Mouse (Mus musculus) forebrain, embryonic 14.5 days (tissue): ENCODE results near the gene Wfdc1. TPM values are rescaled to one million over a fixed set of nuclear protein-coding genes. Genes with fewer than 3 reads are reported as not detected.

ENCODE experiments used
- ATAC-seq: fragments of 200-750 bp; cut with Nextera tagmentation; 2 replicates; pipeline ENCODE4 v1.8.0; 2017; ENCODE audit warnings: mild to moderate bottlenecking, moderate library complexity
- DNase-seq: peaks from one replicate; pipeline ENCODE4 v3.0.0-alpha.2; 2015; ENCODE audit warnings: low spot score
- H3K27ac ChIP-seq: fragments of 300-500 bp; sonication (generic); 2 replicates; pipeline ENCODE4 v1.5.1; 2014; ENCODE audit warnings: low read depth, mild to moderate bottlenecking, control low read depth, low read length, moderate library complexity
- H3K27me3 ChIP-seq: fragments of 300-500 bp; sonication (generic); replicated peaks from 2 replicates; pipeline ENCODE4 v1.6.1; 2014; ENCODE audit warnings: low read length, control low read depth, mixed read lengths; ENCODE audit not compliant: control insufficient read depth, insufficient read depth
- H3K36me3 ChIP-seq: fragments of 300-500 bp; sonication (generic); 2 replicates; pipeline ENCODE4 v1.6.1; 2014; ENCODE audit warnings: low read length, control low read depth; ENCODE audit not compliant: control insufficient read depth, insufficient read depth
- H3K4me1 ChIP-seq: fragments of 300-500 bp; sonication (generic); 2 replicates; pipeline ENCODE4 v1.6.1; 2014; ENCODE audit warnings: antibody characterized with exemption, low read length, control low read depth; ENCODE audit not compliant: control insufficient read depth, insufficient read depth
- H3K4me2 ChIP-seq: fragments of 300-500 bp; sonication (generic); 2 replicates; pipeline ENCODE4 v1.6.1; 2014; ENCODE audit warnings: mild to moderate bottlenecking, control low read depth, low read length
- H3K4me3 ChIP-seq: fragments of 300-500 bp; sonication (generic); 2 replicates; pipeline ENCODE4 v1.5.1; 2014; ENCODE audit warnings: low read depth, low read length, control low read depth
- H3K9ac ChIP-seq: fragments of 300-500 bp; sonication (generic); 2 replicates; pipeline ENCODE4 v1.6.1; 2014; ENCODE audit warnings: mild to moderate bottlenecking, low read length, control low read depth, moderate library complexity
- H3K9me3 ChIP-seq: fragments of 300-500 bp; sonication (generic); replicated peaks from 2 replicates; pipeline ENCODE4 v1.6.1; 2016; ENCODE audit warnings: low read length, control low read depth, mixed read lengths; ENCODE audit not compliant: control insufficient read depth
- WGBS: fragments of 180-500 bp; shearing (Covaris S2); extraction: QIAGEN DNeasy Blood & Tissue Kit; methylation state at CpG from one replicate; pipeline ENCODE4 v1.1.7; 2014; 5-methylcytosine and 5-hydroxymethylcytosine counted together
- polyA plus RNA-seq: library from polyadenylated mRNA; unstranded; fragments of >200 nt; fragmentation: Nextera tagmentation; extraction: Ambion mirVana; gene quantifications from 2 replicates; pipeline ENCODE4 v1.2.1, GENCODE M21; 2014

The Wfdc1 gene
- polyA plus RNA-seq, 1 experiment from 2014 or later, result 3.7 TPM

DNA sequence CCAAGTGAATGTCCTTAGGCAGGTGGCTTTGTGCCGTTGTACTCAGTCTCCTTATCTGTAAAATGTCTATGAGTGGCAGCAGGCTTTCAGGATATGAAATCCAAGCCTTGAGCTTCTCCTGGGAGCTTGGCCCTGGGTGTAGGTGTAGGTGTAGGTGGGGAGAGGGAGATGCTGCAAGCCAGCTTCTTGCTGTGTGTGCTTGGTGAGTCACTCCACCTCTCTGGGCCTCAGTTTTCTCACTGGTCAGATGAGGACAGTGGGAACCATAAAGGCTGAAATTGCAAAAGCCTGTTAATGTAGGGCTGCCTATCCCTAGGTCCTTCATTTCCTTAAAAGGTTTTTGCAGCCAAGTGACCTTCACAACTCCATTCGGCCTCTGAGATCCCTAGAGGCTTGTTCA, 30.2 kb upstream of the Wfdc1 start:
- Histone ChIP-seq H3K4me3 (no peak overlapping the region), H3K27ac (no peak overlapping the region), H3K9ac (no peak overlapping the region), H3K4me1 (no peaks in the 10 kb centered on the region), H3K27me3 (0 out of 2 replicates have a peak, but pooled peaks cover 11% of the 10 kb centered on the region), H3K36me3 (no peaks in the 10 kb centered on the region), H3K4me2 (no peak overlapping the region), H3K9me3 (no peaks in the 10 kb centered on the region)
- DNase-seq (no peak), ATAC-seq (no peak)
- WGBS, result 80% methylated on average over 2 of the region's 2 CpGs

DNA sequence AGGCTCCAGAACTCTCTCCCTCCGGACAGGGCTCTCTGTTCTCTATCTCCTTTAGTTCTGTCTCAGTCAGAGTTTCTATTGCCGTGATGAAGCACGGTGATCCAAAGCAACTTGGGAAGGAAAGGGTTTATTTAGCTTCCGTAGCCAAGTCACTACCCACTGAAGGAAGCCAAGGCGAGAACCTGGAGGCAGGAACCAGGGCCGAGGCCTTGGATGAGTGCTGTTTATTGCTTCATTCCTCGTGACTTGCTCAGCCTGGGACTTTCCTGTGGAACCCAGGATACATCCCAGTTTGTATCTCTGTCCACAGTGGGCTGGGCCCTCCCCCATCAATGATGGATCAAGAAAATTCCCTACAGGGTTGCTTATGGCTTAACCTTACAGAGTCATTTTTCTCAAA, 29.4 kb upstream of the Wfdc1 start:
- Histone ChIP-seq H3K4me3 (no peak overlapping the region), H3K9ac (no peak overlapping the region), H3K27me3 (0 out of 2 replicates have a peak, but pooled peaks cover 11% of the 10 kb centered on the region), H3K4me2 (no peak overlapping the region), H3K27ac (no peak overlapping the region), H3K36me3 (no peaks in the 10 kb centered on the region), H3K4me1 (no peaks in the 10 kb centered on the region), H3K9me3 (no peaks in the 10 kb centered on the region)
- ATAC-seq (no peak), DNase-seq (no peak)
- WGBS, result 69% methylated on average over 7 of the region's 7 CpGs

DNA sequence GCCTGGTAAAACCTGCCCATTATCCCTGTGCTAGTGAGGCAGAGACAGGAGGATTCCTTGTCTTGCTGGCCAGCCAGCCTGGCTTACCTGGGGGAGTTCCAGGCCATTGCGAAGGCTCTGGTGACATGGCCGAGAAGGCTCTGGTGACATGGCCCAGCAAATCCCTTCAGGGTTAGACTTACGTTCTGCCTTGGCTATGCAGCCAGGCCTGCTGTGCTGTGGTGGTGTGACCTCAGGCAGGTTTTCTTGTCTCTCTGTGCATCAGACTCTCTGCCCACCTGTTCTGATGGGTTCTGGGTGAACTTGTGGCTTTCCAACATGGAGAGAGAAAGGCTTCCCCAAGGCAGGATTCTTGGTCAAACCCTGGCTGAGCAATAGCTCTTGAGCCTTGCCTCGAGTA, 28.8 kb upstream of the Wfdc1 start:
- Histone ChIP-seq H3K4me2 (no peak overlapping the region), H3K27ac (no peak overlapping the region), H3K9me3 (no peaks in the 10 kb centered on the region), H3K36me3 (no peaks in the 10 kb centered on the region), H3K27me3 (0 out of 2 replicates have a peak, but pooled peaks cover 11% of the 10 kb centered on the region), H3K4me3 (no peak overlapping the region), H3K4me1 (no peaks in the 10 kb centered on the region), H3K9ac (no peak overlapping the region)
- DNase-seq (no peak), ATAC-seq (no peak)
- WGBS, result 88% methylated on average over 4 of the region's 4 CpGs

DNA sequence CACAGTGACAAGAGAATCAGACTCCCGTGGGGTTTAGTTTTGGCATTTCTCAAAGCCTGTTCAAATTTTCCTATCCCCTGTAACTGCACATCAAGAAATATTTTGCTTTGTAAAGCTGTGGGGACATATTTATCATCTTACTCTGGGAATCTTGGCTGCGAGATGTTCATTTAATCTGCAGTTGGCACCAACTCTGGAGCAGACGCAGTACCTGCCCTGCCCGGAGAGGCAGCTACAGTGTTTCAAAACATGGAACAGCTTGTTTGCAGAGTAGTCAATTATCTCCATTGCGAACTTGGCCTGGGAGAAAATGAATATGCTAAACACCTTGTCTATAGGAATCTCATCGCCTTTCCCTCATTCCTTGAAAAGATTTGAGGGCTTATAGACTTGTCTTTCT, 27.9 kb upstream of the Wfdc1 start:
- 0 out of 2 replicates have a peak, but pooled peaks cover 10% of the 10 kb centered on the region for H3K27me3 ChIP-seq
- H3K4me1 ChIP-seq, result no peaks in the 10 kb centered on the region
- H3K9me3 ChIP-seq, result no peaks in the 10 kb centered on the region
- ATAC-seq (no peak), DNase-seq (peak; percentile 29)
- H3K4me3 ChIP-seq, result no peak overlapping the region
- no peak overlapping the region for H3K4me2 ChIP-seq
- WGBS, result 48% methylated on average over 6 of the region's 6 CpGs
- H3K9ac ChIP-seq, result no peak overlapping the region
- H3K36me3 ChIP-seq, result no peaks in the 10 kb centered on the region
- H3K27ac ChIP-seq, result no peak overlapping the region

DNA sequence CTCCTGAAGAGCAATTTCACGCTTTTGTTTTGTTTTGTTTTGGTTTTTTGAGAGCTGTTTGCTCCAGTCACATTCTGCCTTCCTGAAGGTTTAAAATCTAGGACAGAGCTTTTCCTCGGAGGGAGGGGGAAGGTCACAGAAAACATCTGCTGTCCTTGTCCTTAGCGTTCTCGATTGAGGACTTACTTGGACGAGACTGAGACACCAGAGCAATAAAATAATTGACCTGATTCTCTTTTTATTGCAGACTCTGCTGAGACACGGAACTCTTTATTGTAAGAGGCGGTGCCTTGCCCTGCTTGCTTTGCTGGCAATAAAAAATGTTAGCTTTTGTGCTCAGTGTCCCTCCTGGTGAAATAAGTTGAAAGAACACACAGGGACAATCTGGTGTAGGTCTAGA, 26.4 kb upstream of the Wfdc1 start:
- no peak overlapping the region for H3K27ac ChIP-seq

DNA sequence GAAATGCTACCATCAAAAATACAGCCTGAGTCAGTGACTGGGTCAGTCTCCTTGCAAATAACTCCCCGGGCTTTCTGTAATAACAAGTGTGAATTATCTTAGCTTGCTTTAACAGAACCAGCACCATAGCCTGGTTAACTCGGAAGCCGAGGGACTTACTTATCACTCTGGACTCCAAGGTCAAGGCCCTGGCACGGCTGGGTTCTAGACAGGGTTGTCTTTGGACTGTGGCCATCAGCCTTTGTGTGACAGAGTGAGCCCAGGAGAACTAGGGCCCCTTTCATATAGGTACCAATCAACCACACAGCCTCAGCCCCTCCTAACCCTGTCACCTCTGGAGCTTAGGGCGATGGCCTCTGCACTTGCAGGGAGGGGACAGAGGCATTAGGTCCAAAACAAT, 25.1 kb upstream of the Wfdc1 start:
- H3K27me3 ChIP-seq, result no peaks in the 10 kb centered on the region
- no peak for ATAC-seq
- WGBS, result 82% methylated on average over 5 of the region's 5 CpGs

More for the DNA sequence above, 26.4 kb upstream of the Wfdc1 start:
- Histone ChIP-seq H3K36me3 (no peaks in the 10 kb centered on the region), H3K4me3 (no peak overlapping the region), H3K27me3 (no peaks in the 10 kb centered on the region), H3K4me2 (no peak overlapping the region), H3K4me1 (no peaks in the 10 kb centered on the region), H3K9me3 (no peaks in the 10 kb centered on the region), H3K9ac (no peak overlapping the region)
- ATAC-seq, result no peak
- DNase-seq, result no peak
- WGBS, result 77% methylated on average over 7 of the region's 7 CpGs

DNA sequence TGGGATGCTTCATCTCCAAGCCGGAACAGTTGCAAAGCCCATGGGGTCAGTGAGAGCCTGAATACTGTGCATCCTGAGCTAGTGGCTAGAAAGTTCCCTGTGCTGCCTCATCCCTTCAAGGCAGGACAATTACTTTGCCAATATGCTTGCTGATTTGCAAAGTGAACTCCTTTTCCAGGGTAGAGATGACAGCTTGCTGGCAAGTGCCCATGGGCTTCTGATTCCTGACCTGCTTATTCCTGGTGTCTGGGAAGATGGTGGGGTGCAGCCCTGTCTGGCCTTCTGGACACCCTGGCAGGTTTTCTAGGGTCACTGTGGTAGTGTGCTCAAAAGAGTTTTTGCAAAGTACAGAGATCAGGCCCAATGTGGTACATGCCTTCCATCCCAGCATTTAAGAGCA, 23.2 kb upstream of the Wfdc1 start:
- Histone ChIP-seq H3K4me1 (no peaks in the 10 kb centered on the region), H3K36me3 (no peaks in the 10 kb centered on the region), H3K27ac (no peak overlapping the region), H3K4me3 (no peak overlapping the region), H3K4me2 (no peak overlapping the region), H3K9me3 (no peaks in the 10 kb centered on the region), H3K27me3 (no peaks in the 10 kb centered on the region), H3K9ac (no peak overlapping the region)
- no peak for DNase-seq
- WGBS, result 94% methylated on average over 1 of the region's 1 CpGs
- no peak for ATAC-seq

More for the DNA sequence above, 25.1 kb upstream of the Wfdc1 start:
- no peaks in the 10 kb centered on the region for H3K4me1 ChIP-seq
- no peak overlapping the region for H3K9ac ChIP-seq
- H3K36me3 ChIP-seq, result no peaks in the 10 kb centered on the region
- H3K9me3 ChIP-seq, result no peaks in the 10 kb centered on the region
- DNase-seq, result no peak
- H3K27ac ChIP-seq, result no peak overlapping the region
- H3K4me2 ChIP-seq, result no peak overlapping the region
- no peak overlapping the region for H3K4me3 ChIP-seq

DNA sequence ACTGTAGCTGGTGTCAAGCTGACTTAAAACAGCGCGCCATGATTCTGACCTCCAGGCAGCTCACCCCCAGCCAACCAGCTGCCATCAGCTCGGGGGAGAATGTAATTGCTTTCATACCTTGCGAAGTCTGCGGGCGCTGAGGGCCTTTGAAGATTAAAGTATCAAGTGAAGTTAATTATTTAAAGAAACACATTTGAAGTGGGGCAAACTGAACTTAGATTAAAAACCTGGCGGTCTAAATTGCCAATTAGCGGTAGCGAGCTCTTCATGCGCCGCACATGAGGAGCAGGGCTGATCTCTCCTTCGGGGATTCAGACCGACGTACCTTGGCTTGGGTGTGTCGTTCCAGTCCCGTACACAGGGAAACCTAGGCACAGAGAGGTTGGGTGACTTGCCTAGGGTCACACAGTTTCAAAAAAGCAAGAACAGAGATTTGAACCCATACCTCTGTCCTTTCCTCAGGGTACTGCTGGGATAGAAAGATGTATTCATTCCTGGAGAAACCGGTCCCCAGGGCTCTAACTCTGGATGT, 21.7 kb upstream of the Wfdc1 start:
- no peaks in the 10 kb centered on the region for H3K9me3 ChIP-seq
- H3K27me3 ChIP-seq, result no peaks in the 10 kb centered on the region
- H3K9ac ChIP-seq, result no peak overlapping the region
- no peaks in the 10 kb centered on the region for H3K4me1 ChIP-seq
- no peak overlapping the region for H3K27ac ChIP-seq
- H3K4me2 ChIP-seq, result no peak overlapping the region
- DNase-seq (no peak), ATAC-seq (no peak)
- WGBS, result 73% methylated on average over 17 of the region's 17 CpGs
- no peaks in the 10 kb centered on the region for H3K36me3 ChIP-seq
- no peak overlapping the region for H3K4me3 ChIP-seq

DNA sequence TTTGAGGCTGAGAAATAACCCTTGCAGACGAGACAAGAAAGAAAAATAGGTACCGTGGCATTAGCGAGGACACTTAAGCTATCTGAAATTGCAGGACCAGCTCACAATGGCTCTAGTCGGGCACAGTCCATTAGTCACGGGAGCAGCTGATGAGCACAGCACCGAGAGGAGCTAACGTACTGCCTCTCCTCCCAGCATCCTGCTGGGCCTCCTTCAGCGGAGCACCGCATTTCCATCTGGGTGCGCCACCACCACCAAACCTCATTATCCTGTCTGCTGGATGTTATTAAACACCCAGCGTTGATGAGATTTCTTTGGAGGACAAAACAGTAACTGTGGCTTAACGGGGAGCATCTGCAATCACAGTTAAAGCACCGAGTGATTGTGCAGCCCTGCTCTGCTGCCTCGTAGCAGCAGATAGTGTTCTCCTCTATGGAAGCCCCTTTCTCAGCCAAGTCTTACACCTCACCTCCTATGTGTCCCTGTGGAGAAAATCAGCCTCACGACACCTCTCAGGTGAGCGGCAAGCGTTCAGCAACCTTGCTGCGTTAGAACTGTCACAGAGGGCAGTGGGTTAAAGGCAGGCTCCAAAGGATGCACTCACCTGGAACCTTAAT, 21.1 kb upstream of the Wfdc1 start:
- Histone ChIP-seq H3K27ac (no peak overlapping the region), H3K4me3 (no peak overlapping the region), H3K4me2 (no peak overlapping the region), H3K4me1 (no peaks in the 10 kb centered on the region), H3K9ac (no peak overlapping the region), H3K9me3 (no peaks in the 10 kb centered on the region), H3K27me3 (no peaks in the 10 kb centered on the region), H3K36me3 (no peaks in the 10 kb centered on the region)
- 57% methylated on average over 18 of the region's 18 CpGs for WGBS
- DNase-seq (peak; percentile 35), ATAC-seq (0 out of 2 replicates have a peak, but pooled peaks have one; percentile 20)
